Mouse (Mus musculus) limb, embryonic 15.5 days (tissue): ENCODE measurements around the gene Slc30a1. TPM values are rescaled to one million over a fixed set of nuclear protein-coding genes. Genes with fewer than 3 reads are reported as not detected.

Experiments used
- ATAC-seq: fragments of 200-750 bp; cut with Nextera tagmentation; 2 replicates; pipeline ENCODE4 v1.8.0; 2017; ENCODE audit warnings: low read depth, moderate TSS enrichment; ENCODE audit not compliant: insufficient number of reproducible peaks, low FRiP score, low TSS enrichment
- H3K27ac ChIP-seq: fragments of 300-500 bp; sonication (generic); 2 replicates; pipeline ENCODE4 v1.5.1; 2015; ENCODE audit warnings: moderate library complexity, mild to moderate bottlenecking, inconsistent platforms
- H3K27me3 ChIP-seq: fragments of 300-500 bp; sonication (generic); 2 replicates; pipeline ENCODE4 v1.6.1; 2015; ENCODE audit warnings: inconsistent platforms
- H3K36me3 ChIP-seq: fragments of 300-500 bp; sonication (generic); 2 replicates; pipeline ENCODE4 v1.6.1; 2015; ENCODE audit warnings: inconsistent platforms
- H3K4me1 ChIP-seq: fragments of 300-500 bp; sonication (generic); 2 replicates; pipeline ENCODE4 v1.6.1; 2015; ENCODE audit warnings: inconsistent platforms
- H3K4me2 ChIP-seq: fragments of 300-500 bp; sonication (generic); 2 replicates; pipeline ENCODE4 v1.6.1; 2015; ENCODE audit warnings: mild to moderate bottlenecking, inconsistent platforms
- H3K4me3 ChIP-seq: fragments of 300-500 bp; sonication (generic); 2 replicates; pipeline ENCODE4 v1.5.1; 2015; ENCODE audit warnings: mild to moderate bottlenecking, inconsistent platforms
- H3K9ac ChIP-seq: fragments of 300-500 bp; sonication (generic); 2 replicates; pipeline ENCODE4 v1.6.1; 2015; ENCODE audit warnings: inconsistent platforms
- H3K9me3 ChIP-seq: fragments of 300-500 bp; sonication (generic); 2 replicates; pipeline ENCODE4 v1.6.1; 2016; ENCODE audit warnings: inconsistent platforms
- WGBS: fragments of 180-500 bp; shearing (Covaris S2); methylation state at CpG from one replicate; pipeline ENCODE4 v1.1.7; 2015; 5-methylcytosine and 5-hydroxymethylcytosine counted together
- polyA plus RNA-seq: library from polyadenylated mRNA; unstranded; fragments of >200 nt; fragmentation: Nextera tagmentation; extraction: Ambion mirVana; gene quantifications from 2 replicates; pipeline ENCODE4 v1.2.1, GENCODE M21; 2015

Slc30a1 gene
- polyA plus RNA-seq, 1 experiment from 2014 or later = 4.0 TPM

DNA sequence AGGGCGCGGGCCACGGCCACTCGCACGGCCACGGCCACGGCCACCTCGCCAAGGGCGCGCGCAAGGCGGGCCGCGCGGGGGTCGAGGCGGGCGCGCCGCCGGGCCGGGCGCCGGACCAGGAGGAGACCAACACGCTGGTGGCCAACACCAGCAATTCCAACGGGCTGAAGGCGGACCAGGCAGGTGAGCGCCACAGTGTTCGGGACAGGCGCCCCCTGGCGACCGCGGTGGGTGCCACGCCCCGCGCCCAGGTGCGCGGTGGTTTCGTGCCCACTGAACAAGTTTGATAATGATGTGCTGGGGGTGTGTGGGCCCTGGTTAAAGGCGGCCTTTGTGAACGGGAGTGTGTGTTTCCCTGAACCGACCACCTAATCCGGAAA lies 854 bp downstream of the Slc30a1 start:
- H3K4me1 ChIP-seq = peaks cover 39% of the 10 kb centered on the region
- H3K4me2 ChIP-seq = peak overlapping the region; percentile 92
- H3K9me3 ChIP-seq = no peaks in the 10 kb centered on the region
- H3K27me3 ChIP-seq = no peaks in the 10 kb centered on the region
- H3K27ac ChIP-seq = peak overlapping the region; percentile 92
- peak overlapping the region; percentile 86 for H3K4me3 ChIP-seq
- H3K9ac ChIP-seq = peak overlapping the region; percentile 83
- H3K36me3 ChIP-seq = peaks cover 13% of the 10 kb centered on the region
- under 1% methylated on average over 43 of the region's 43 CpGs for WGBS
- no peak for ATAC-seq

- WGBS = 88% methylated on average over 15 of the region's 15 CpGs
- H3K4me1 ChIP-seq = peaks cover 39% of the 10 kb centered on the region
- H3K9me3 ChIP-seq = no peaks in the 10 kb centered on the region
- no peak overlapping the region for H3K27ac ChIP-seq
- peak overlapping the region; percentile 86; the same call in 1 of the 2 replicates for H3K4me3 ChIP-seq
- H3K9ac ChIP-seq = no peak overlapping the region
- peak overlapping the region; percentile 92; the same call in 1 of the 2 replicates for H3K4me2 ChIP-seq
- H3K27me3 ChIP-seq = no peaks in the 10 kb centered on the region
- peaks cover 15% of the 10 kb centered on the region for H3K36me3 ChIP-seq
- no peak for ATAC-seq
Observed at GRCm38 (mm10) chr1:191908906-191909305, 2.3 kb downstream of the Slc30a1 start.

- no peak overlapping the region for H3K27ac ChIP-seq
- H3K9me3 ChIP-seq = no peaks in the 10 kb centered on the region
- peaks cover 15% of the 10 kb centered on the region for H3K36me3 ChIP-seq
- H3K9ac ChIP-seq = no peak overlapping the region
- H3K4me1 ChIP-seq = peaks cover 39% of the 10 kb centered on the region
- WGBS = 91% methylated on average over 14 of the region's 14 CpGs
- no peaks in the 10 kb centered on the region for H3K27me3 ChIP-seq
- H3K4me3 ChIP-seq = no peak overlapping the region
- no peak for ATAC-seq
- peak overlapping the region; percentile 92; the same call in 1 of the 2 replicates for H3K4me2 ChIP-seq
Observed at GRCm38 (mm10) chr1:191909316-191909715, 2.7 kb downstream of the Slc30a1 start.

- 63% methylated on average over 3 of the region's 3 CpGs for WGBS
- Histone ChIP-seq H3K27ac (no peak overlapping the region), H3K4me1 (peaks cover 36% of the 10 kb centered on the region), H3K4me2 (peak overlapping the region; percentile 2; the same call in 1 of the 2 replicates), H3K27me3 (no peaks in the 10 kb centered on the region), H3K36me3 (peaks cover 15% of the 10 kb centered on the region), H3K4me3 (no peak overlapping the region), H3K9me3 (no peaks in the 10 kb centered on the region), H3K9ac (no peak overlapping the region)
- ATAC-seq = no peak
Observed at GRCm38 (mm10) chr1:191910646-191911045, 4.1 kb downstream of the Slc30a1 start.

DNA sequence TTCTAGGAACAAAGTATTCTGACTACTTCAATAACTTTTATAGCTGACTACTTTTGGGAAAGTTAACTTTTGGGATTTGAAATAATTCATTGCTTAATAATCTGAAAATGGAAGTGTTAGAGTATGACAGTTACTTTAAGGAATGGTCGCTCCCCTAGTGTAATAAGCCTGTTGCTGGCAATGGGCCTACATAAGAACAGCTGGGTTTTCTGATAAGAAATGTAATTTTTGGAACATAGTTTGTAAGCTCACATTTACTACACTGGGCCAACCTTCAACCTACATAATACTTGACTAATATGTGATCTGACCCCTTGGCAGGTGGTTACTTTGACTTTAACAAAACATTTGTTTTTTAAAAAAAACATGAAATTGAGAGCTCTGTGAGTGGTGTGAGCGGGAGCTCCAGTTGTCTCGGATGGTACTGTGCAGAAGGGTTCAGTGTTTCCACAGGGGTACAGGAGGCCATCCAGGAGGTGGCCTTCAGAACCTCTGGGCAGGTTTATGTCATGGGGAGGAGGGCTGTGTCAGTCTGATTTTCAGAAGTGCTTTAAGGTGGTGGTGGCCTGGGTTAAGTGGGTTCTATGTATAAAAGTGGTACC lies 4.6 kb downstream of the Slc30a1 start:
- Histone ChIP-seq H3K4me3 (no peak overlapping the region), H3K36me3 (peaks cover 15% of the 10 kb centered on the region), H3K9me3 (no peaks in the 10 kb centered on the region), H3K4me2 (no peak overlapping the region), H3K27ac (no peak overlapping the region), H3K27me3 (no peaks in the 10 kb centered on the region), H3K4me1 (peaks cover 32% of the 10 kb centered on the region), H3K9ac (no peak overlapping the region)
- ATAC-seq = no peak
- 78% methylated on average over 3 of the region's 3 CpGs for WGBS

DNA sequence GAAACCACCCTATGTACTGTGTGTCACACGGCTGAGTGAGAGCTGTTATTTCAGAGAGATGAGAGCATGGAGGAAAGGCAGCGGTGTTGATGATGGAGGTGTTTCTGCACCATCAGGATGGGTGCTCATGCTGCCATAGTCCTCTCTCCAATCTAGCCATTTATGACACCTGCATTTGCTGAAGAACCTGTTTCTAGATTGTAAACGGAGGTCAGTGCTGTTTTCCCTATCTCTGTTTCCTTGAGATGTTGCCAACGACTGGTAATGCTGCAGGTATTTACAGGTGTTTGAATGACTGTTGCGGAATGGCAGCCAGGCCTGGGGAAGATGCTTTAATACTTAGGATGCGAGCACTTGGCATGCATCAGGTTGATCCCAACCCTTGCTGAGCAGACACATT lies 8.1 kb downstream of the Slc30a1 start:
- H3K9me3 ChIP-seq = no peaks in the 10 kb centered on the region
- peaks cover 7% of the 10 kb centered on the region for H3K4me1 ChIP-seq
- H3K9ac ChIP-seq = no peak overlapping the region
- H3K27ac ChIP-seq = no peak overlapping the region
- H3K4me2 ChIP-seq = no peak overlapping the region
- H3K4me3 ChIP-seq = no peak overlapping the region
- no peak for ATAC-seq
- no peaks in the 10 kb centered on the region for H3K27me3 ChIP-seq
- WGBS = 75% methylated on average over 6 of the region's 6 CpGs
- H3K36me3 ChIP-seq = peaks cover 6% of the 10 kb centered on the region; the same call in 1 of the 2 replicates

DNA sequence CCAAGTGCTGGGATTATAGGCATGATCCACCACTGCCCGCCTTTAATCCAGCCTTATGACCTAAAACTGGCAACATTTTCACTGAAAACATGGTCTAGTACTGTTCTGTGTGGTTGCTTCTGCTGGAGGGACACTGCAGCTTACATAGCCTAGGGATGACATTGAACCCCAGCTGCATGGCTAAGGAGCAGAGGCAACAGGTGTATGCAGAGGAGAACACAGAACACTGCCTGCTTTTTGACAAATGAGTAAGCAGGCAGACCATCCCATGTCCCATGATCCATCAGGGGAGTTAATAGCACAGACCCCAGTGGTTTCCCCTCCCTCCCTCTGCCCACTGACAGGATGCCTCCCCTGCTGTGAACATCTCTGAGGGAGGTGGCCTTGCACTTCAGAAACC lies 9.0 kb downstream of the Slc30a1 start:
- peaks cover 5% of the 10 kb centered on the region for H3K4me1 ChIP-seq
- no peaks in the 10 kb centered on the region for H3K9me3 ChIP-seq
- 84% methylated on average over 1 of the region's 1 CpGs for WGBS
- no peaks in the 10 kb centered on the region for H3K27me3 ChIP-seq
- H3K4me2 ChIP-seq = no peak overlapping the region
- no peak overlapping the region for H3K9ac ChIP-seq
- H3K27ac ChIP-seq = no peak overlapping the region
- no peak for ATAC-seq
- H3K4me3 ChIP-seq = no peak overlapping the region
- H3K36me3 ChIP-seq = peaks cover 6% of the 10 kb centered on the region; the same call in 1 of the 2 replicates

DNA sequence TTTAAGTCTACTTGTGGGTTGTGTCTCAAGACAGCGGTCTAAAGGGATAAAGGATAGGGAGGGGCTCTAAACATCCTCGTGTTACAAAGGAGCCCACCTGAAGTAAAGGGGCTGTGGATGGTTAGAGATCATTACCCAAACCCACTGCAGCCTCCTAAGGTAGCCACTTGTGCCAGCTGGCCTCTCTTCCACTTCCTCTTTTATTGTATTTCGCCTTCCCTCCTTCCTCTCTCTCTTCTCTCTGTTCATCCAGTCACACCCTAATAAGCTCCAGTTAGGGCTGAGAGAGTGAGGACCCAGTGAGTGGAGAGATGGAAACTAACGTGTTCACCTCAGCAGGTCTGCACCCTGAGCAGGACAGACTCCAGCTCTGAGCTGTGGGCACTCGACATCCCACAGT lies 10.3 kb downstream of the Slc30a1 start:
- Histone ChIP-seq H3K4me2 (no peak overlapping the region), H3K36me3 (0 out of 2 replicates have a peak, but pooled peaks cover 2% of the 10 kb centered on the region), H3K27me3 (no peaks in the 10 kb centered on the region), H3K9me3 (no peaks in the 10 kb centered on the region), H3K9ac (no peak overlapping the region), H3K27ac (no peak overlapping the region), H3K4me1 (no peaks in the 10 kb centered on the region), H3K4me3 (no peak overlapping the region)
- no peak for ATAC-seq
- 60% methylated on average over 5 of the region's 5 CpGs for WGBS

GRCm38 (mm10) chr1:191919336-191919735 lies 12.8 kb downstream of the Slc30a1 start:
- no peaks in the 10 kb centered on the region for H3K4me1 ChIP-seq
- no peak for ATAC-seq
- no peak overlapping the region for H3K27ac ChIP-seq
- no peak overlapping the region for H3K4me2 ChIP-seq
- H3K27me3 ChIP-seq = no peaks in the 10 kb centered on the region
- H3K9me3 ChIP-seq = no peaks in the 10 kb centered on the region
- H3K4me3 ChIP-seq = no peak overlapping the region
- WGBS = 78% methylated on average over 2 of the region's 2 CpGs
- no peak overlapping the region for H3K9ac ChIP-seq
- no peaks in the 10 kb centered on the region for H3K36me3 ChIP-seq

DNA sequence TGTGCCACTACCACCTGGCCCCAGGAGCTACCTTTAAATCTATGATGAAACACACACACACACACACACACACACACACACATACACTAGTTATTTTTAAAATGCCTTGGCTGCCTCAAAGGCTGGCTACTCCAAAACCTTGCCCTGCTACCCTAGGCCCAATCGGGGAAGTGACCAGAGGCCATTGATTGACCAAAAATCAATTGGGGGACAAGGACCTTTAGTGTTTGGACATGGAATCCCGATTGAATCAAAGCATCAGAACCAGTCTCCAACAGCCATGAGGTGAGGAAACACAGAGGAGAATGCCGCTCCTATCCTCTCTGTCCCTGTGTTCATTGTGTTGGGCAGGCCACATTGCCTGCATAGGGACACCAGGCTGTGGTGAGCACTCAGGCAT lies 15.1 kb downstream of the Slc30a1 start:
- WGBS = 91% methylated on average over 3 of the region's 3 CpGs
- Histone ChIP-seq H3K27ac (no peak overlapping the region), H3K4me1 (peaks cover 3% of the 10 kb centered on the region; the same call in 1 of the 2 replicates), H3K9me3 (no peaks in the 10 kb centered on the region), H3K9ac (no peak overlapping the region), H3K4me3 (no peak overlapping the region), H3K36me3 (no peaks in the 10 kb centered on the region), H3K27me3 (no peaks in the 10 kb centered on the region), H3K4me2 (no peak overlapping the region)
- ATAC-seq = no peak

DNA sequence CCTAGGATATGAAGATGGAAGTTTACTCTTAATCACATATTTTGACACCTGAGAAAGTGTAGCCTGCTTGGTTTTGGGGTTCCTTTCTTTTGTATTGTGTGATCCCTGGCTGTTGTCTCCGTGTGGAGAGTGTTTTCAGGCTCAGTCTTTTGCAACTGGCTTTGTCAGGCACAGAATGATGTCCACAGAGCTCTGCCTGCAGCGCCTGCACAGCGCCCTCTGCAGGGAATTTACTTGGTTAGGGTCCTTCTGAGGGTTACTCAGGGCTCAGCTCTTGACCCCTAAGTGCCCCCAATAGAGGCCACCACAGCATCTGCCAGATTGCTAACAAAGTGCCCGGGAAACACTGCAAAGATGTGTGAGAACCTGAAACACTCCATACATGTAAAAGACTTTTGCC lies 18.9 kb downstream of the Slc30a1 start:
- H3K4me1 ChIP-seq = peaks cover 24% of the 10 kb centered on the region
- no peak overlapping the region for H3K27ac ChIP-seq
- no peak overlapping the region for H3K4me3 ChIP-seq
- H3K9ac ChIP-seq = no peak overlapping the region
- no peaks in the 10 kb centered on the region for H3K36me3 ChIP-seq
- H3K9me3 ChIP-seq = no peaks in the 10 kb centered on the region
- no peaks in the 10 kb centered on the region for H3K27me3 ChIP-seq
- H3K4me2 ChIP-seq = no peak overlapping the region
- ATAC-seq = no peak
- WGBS = 59% methylated on average over 4 of the region's 4 CpGs

GRCm38 (mm10) chr1:191926681-191927080 lies 20.1 kb downstream of the Slc30a1 start:
- no peak for ATAC-seq
- 43% methylated on average over 3 of the region's 3 CpGs for WGBS

DNA sequence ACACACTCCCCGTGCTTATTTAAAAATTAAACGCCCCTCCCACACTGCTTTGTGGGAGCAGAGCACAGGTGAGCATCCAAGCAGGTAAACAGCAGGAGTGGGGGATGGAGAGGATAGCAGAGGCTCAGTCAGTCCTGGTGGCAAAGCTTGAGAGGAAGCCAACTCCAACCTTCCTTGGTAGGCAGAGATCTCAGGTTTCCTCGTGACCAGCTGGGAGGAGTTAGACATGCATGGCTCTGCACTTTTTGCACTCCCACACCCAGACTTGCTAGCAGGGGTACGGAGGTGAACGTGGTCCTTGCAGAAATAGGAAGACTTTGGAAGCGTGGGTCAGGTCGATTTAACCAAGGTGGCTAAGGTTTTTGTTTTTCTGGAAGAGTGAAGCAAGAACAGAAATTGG lies 21.8 kb downstream of the Slc30a1 start:
- no peaks in the 10 kb centered on the region for H3K27me3 ChIP-seq
- no peak overlapping the region for H3K4me2 ChIP-seq
- no peak overlapping the region for H3K4me3 ChIP-seq
- H3K36me3 ChIP-seq = no peaks in the 10 kb centered on the region
- 60% methylated on average over 7 of the region's 7 CpGs for WGBS
- no peak for ATAC-seq
- 0 out of 2 replicates have a peak overlapping the region, but pooled peaks have one; percentile 6 for H3K27ac ChIP-seq
- no peaks in the 10 kb centered on the region for H3K9me3 ChIP-seq
- peaks cover 24% of the 10 kb centered on the region for H3K4me1 ChIP-seq
- no peak overlapping the region for H3K9ac ChIP-seq

More at GRCm38 (mm10) chr1:191926681-191927080, 20.1 kb downstream of the Slc30a1 start:
- no peaks in the 10 kb centered on the region for H3K36me3 ChIP-seq
- no peak overlapping the region for H3K4me3 ChIP-seq
- no peaks in the 10 kb centered on the region for H3K27me3 ChIP-seq
- H3K9me3 ChIP-seq = no peaks in the 10 kb centered on the region
- H3K4me2 ChIP-seq = no peak overlapping the region
- H3K9ac ChIP-seq = no peak overlapping the region
- peaks cover 24% of the 10 kb centered on the region for H3K4me1 ChIP-seq
- H3K27ac ChIP-seq = no peak overlapping the region
